Mouse (Mus musculus): ENCODE data around the gene Gm49711. TPM values are rescaled to one million over a fixed set of nuclear protein-coding genes. Genes with fewer than 3 reads are reported as not detected.

Gm49711 gene
- polyA plus RNA-seq, 1 experiment, result 0.40 TPM

Other genes starting within 250 kb of the Gm49711 start
- 64.8 and 64.9 TPM in 2 replicates for gene Mrps6, start within 50 bp of the Gm49711 start, polyA plus RNA-seq (2012; rRNA removed)
- gene Slc5a3, start within 50 bp of the Gm49711 start, polyA plus RNA-seq (2012; rRNA removed), result 5.5 and 5.7 TPM in 2 replicates
- 0.17 and 0.26 TPM in 2 replicates for gene Kcne2, start 234.1 kb downstream of the Gm49711 start, polyA plus RNA-seq (2012; rRNA removed)
- 33.7 and 35.8 TPM in 2 replicates for gene Smim11, start 243.0 kb downstream of the Gm49711 start, polyA plus RNA-seq (2012; rRNA removed)

Data from frontal cortex, adult 2 months (tissue).